Comparison of ENCODE assay signal across 17 mouse cellular contexts in genomic region chr12:86057516-86057915, GRCm38 (mm10).
"Had no signal": no experiment of that assay in that cellular context is flagged by ENCODE, and none has a peak within 500 bp of the region (broad histone marks: within the 10 kb centered on the region; RNA-seq: fewer than 3 reads in every experiment).

No protein-coding gene starts in this region.

- H3K36me3 ChIP-seq: liver, embryonic 13.5 days; midbrain, embryonic 13.5 days had no signal

- H3K4me3 ChIP-seq: liver, embryonic 13.5 days; lung, embryonic 15.5 days; megakaryocyte, embryonic 14.5 days; midbrain, embryonic 13.5 days; neural tube, embryonic 15.5 days had no signal

- H3K27ac ChIP-seq: liver, embryonic 13.5 days; lung, embryonic 15.5 days; macrophage; midbrain, embryonic 13.5 days; neural tube, embryonic 15.5 days; stomach, postnatal 0 days had no signal

- DNase-seq: kidney, adult 8-10 months; kidney, postnatal 25 days; layer of hippocampus, adult 9-11 months; liver; liver, embryonic 13.5 days; liver, postnatal 0 days; lung, postnatal 14 days; right cerebral cortex, adult 18-20 months; right cerebral cortex, postnatal 25 days; thymus, adult 2 months; thymus, postnatal 25 days had no signal

- H3K27me3 ChIP-seq: liver, embryonic 13.5 days; lung, embryonic 15.5 days; midbrain, embryonic 13.5 days; neural tube, embryonic 15.5 days had no signal

- H3K4me1 ChIP-seq: lung, embryonic 15.5 days; megakaryocyte, embryonic 14.5 days; midbrain, embryonic 13.5 days; neural tube, embryonic 15.5 days had no signal
